In the genomic region with DNA sequence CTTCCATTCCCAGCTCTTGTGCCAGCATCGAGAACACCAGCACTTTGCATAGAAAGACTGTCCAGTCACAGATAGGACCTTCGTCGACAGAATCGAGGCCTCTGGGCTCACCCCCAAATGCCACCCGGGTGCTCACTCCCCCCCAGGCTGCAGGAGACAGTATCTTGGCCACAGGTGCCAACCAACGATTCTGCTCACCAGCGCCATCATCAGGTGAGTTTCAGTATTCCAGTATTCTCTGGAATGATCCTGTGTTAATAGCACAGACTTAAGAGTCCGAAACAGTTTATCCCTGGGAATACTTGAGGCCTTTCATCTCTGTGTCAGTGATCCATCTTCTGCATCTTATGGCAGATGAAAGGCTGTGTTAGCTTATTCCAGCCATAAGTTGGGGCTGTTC, we compare ENCODE assay signal across 9 mouse cellular contexts. TPM values are rescaled to one million over a fixed set of nuclear protein-coding genes. Genes with fewer than 3 reads are reported as not detected.
DNase-seq lines count a peak whose midpoint lies in the region; ATAC-seq and TF ChIP-seq lines count a peak whose summit lies in the region.
"Had no signal": no experiment of that assay in that cellular context is flagged by ENCODE, and none has a peak within 500 bp of the region (broad histone marks: within the 10 kb centered on the region; RNA-seq: fewer than 3 reads in every experiment).

No protein-coding gene starts in this region.

- no peak overlapping the region for H3K9ac ChIP-seq in lung, embryonic 14.5 days
- H3K9ac ChIP-seq: midbrain, embryonic 12.5 days had no signal

- no peak overlapping the region for H3K4me3 ChIP-seq in lung, embryonic 14.5 days (ENCODE audit: low read depth, low read length)
- H3K4me3 ChIP-seq: midbrain, embryonic 12.5 days had no signal

- DNase-seq in embryo, embryonic 10 days (ENCODE audit: low spot score) = peak; percentile 45
- DNase-seq in embryo, embryonic 9.5 days (ENCODE audit: extremely low spot score) = no peak
- DNase-seq in lung, embryonic 14.5 days = peak; percentile 48
- DNase-seq in lung, postnatal 36 days = no peak
- DNase-seq in adipocyte (ENCODE audit: low spot score) = peak; percentile 30
- no peak for DNase-seq in frontal cortex, postnatal 14 days (ENCODE audit: low spot score in 2 of 2)
- DNase-seq in ovary, adult 18-20 months (ENCODE audit: low spot score) = no peak

- no peaks in the 10 kb centered on the region for H3K9me3 ChIP-seq in lung, embryonic 14.5 days (ENCODE audit: low read depth, low read length)
- H3K9me3 ChIP-seq: midbrain, embryonic 12.5 days had no signal

- ATAC-seq in lung, embryonic 14.5 days (ENCODE audit: insufficient read depth) = no peak
- ATAC-seq in megakaryocyte-erythroid progenitor cell, adult 5-6 weeks (replicated peaks; ENCODE audit: low FRiP score, low TSS enrichment, poor library complexity, severe bottlenecking) = 0 out of 2 replicates have a peak, but pooled peaks have one; percentile 51

- H3K36me3 ChIP-seq in lung, embryonic 14.5 days (ENCODE audit: insufficient read depth) = peaks cover 92% of the 10 kb centered on the region

- 80% methylated on average over 8 of the region's 8 CpGs for WGBS in lung, embryonic 14.5 days

- H3K4me2 ChIP-seq in lung, embryonic 14.5 days = no peak overlapping the region
- H3K4me2 ChIP-seq: midbrain, embryonic 12.5 days had no signal

- H3K27me3 ChIP-seq in lung, embryonic 14.5 days (ENCODE audit: insufficient read depth, low read length) = no peaks in the 10 kb centered on the region
- H3K27me3 ChIP-seq: midbrain, embryonic 12.5 days had no signal

- no peak overlapping the region for H3K27ac ChIP-seq in lung, embryonic 14.5 days (ENCODE audit: low read depth)
- H3K27ac ChIP-seq: midbrain, embryonic 12.5 days had no signal

- no peaks in the 10 kb centered on the region for H3K4me1 ChIP-seq in lung, embryonic 14.5 days (ENCODE audit: insufficient read depth)
- H3K4me1 ChIP-seq: midbrain, embryonic 12.5 days had no signal

- peak; percentile 42 for TF ChIP-seq CTCF in lung, embryonic 14.5 days (IDR thresholded peaks at IDR 0.05; ENCODE audit: low read depth)

RNA-seq across cellular contexts. Expression of a gene that starts 8.5 kb away (rescaled TPM):
- polyA plus RNA-seq in lung, embryonic 14.5 days (2014; fragmentation: Nextera tagmentation; extraction: Ambion mirVana) = 17.7 and 22.7 TPM in 2 replicates
- total RNA-seq in megakaryocyte-erythroid progenitor cell, adult 5-6 weeks (2014; fragmentation: Nextera tagmentation) = 11.8 and 14.4 TPM in 2 replicates
- total RNA-seq in megakaryocyte-erythroid progenitor cell, adult 5-6 weeks (2017) = 9.7 and 14.2 TPM in 2 replicates

RNA-seq across cellular contexts. Expression of a gene that starts 14.1 kb away (rescaled TPM):
- polyA plus RNA-seq in lung, embryonic 14.5 days (2014; fragmentation: Nextera tagmentation; extraction: Ambion mirVana) = 51.4 and 57.4 TPM in 2 replicates
- total RNA-seq in megakaryocyte-erythroid progenitor cell, adult 5-6 weeks (2014; fragmentation: Nextera tagmentation) = 19.2 and 19.7 TPM in 2 replicates
- total RNA-seq in megakaryocyte-erythroid progenitor cell, adult 5-6 weeks (2017) = 23.2 and 23.6 TPM in 2 replicates

RNA-seq across cellular contexts. Expression of a gene that starts 41.1 kb away (rescaled TPM):
- 15.9 and 20.6 TPM in 2 replicates for polyA plus RNA-seq in lung, embryonic 14.5 days (2014; fragmentation: Nextera tagmentation; extraction: Ambion mirVana)
- total RNA-seq in megakaryocyte-erythroid progenitor cell, adult 5-6 weeks (2014; fragmentation: Nextera tagmentation) = 79.7 and 94.6 TPM in 2 replicates
- total RNA-seq in megakaryocyte-erythroid progenitor cell, adult 5-6 weeks (2017) = 23.3 and 26.9 TPM in 2 replicates

RNA-seq across cellular contexts. Expression of a gene that starts 56.6 kb away (rescaled TPM):
- 37.5 and 38.5 TPM in 2 replicates for polyA plus RNA-seq in lung, embryonic 14.5 days (2014; fragmentation: Nextera tagmentation; extraction: Ambion mirVana)
- total RNA-seq in megakaryocyte-erythroid progenitor cell, adult 5-6 weeks (2014; fragmentation: Nextera tagmentation) = 26.2 and 32.2 TPM in 2 replicates
- 34.9 and 36.6 TPM in 2 replicates for total RNA-seq in megakaryocyte-erythroid progenitor cell, adult 5-6 weeks (2017)

Comparison
In these comparisons a context has a peak if more than half of its experiments do, and no peak if none do; other contexts are left out.
1. DNase-seq: peak in embryo, embryonic 10 days (single experiment), lung, embryonic 14.5 days (single experiment) and adipocyte (single experiment); none in embryo, embryonic 9.5 days (single experiment), lung, postnatal 36 days (single experiment), frontal cortex, postnatal 14 days (0 of 2) and ovary, adult 18-20 months (single experiment).